Mouse (Mus musculus) T-helper 2 cell (primary cell): ENCODE results near the gene Klhl24.
"Not testable (repeated sequence)": the region's sequence is repeated elsewhere in the genome, so short reads cannot be mapped to it uniquely, and the experiment has no call there.

Experiments used
- in situ Hi-C: fragments of 300-600 bp; cut with MboI, MseI; formaldehyde crosslinking; loops from one replicate; pipeline ENCODE4 v1.15.1; 2025; ENCODE audit warnings: high pct_unique_total_duplicates

Gene Klhl24

GRCm38 (mm10) chr16:20097069-20097710 is at the start of gene Klhl24:
Klhl24 (plus strand) TSS chr16:20097542.
- in situ Hi-C loops = no loop called here

DNA sequence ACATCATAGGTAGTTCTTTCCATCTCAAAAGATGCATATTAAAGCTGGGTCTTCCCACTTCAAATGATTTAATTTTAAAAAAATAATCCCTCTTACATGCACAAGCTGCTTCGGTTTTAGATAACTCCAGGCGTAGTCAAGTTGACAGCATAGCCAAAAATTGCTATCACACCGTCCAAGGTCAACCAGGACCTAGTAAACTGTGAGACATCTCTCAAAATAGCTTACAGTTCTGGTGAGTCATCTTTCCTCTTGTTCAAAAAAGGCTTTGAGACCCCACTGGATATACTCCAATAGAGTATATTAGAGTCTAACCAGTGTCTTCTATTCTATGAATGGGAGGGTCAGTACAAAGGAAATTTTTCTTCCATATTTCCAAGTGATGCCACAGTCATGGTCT is 44.7 kb upstream of the Klhl24 start:
- in situ Hi-C loops = no loop called here

- in situ Hi-C loops = no loop called here
Measured at GRCm38 (mm10) chr16:20072770-20073169, 24.6 kb upstream of the Klhl24 start.

GRCm38 (mm10) chr16:20076675-20077074 is 20.7 kb upstream of the Klhl24 start:
- in situ Hi-C loops = no loop called here

DNA sequence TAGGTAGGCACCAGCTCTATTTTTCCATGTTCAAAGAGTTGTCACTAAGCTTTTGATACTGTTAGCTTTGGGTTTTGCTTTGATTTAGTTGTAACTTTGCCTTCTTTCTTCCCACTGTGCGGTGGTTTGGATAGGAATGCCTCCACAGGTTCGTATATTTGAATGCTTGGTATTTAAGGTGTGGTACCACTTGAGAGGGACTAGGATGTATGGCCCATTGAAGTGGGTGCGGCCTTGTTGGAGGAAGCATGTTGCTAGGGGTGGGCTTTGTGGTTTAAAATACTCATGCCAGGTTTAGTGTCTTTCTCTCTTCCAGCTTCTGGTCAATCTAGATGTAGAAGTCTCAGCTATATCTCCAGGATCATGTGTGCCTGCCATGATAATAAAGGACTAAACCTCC is 17.1 kb upstream of the Klhl24 start:
- in situ Hi-C loops = no loop called here

DNA sequence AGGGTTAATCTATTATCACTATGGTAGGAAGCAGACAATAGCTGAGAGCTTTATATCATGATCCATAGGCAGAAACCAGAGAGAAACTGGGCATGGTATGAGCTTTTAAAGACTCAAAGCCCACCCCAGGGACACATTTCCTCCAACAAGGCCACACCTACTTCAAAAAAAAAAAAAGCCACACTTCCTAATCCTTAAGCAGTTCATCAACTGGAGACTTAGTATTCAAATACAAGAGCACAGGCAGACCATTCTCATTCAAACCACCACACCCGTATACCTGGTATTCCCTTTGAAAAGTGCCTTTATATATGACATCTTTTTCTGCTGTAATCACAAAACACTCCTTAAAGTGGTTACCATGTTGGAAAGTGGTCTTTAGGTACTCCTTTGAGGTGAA is 12.7 kb upstream of the Klhl24 start:
- in situ Hi-C loops = no loop called here

DNA sequence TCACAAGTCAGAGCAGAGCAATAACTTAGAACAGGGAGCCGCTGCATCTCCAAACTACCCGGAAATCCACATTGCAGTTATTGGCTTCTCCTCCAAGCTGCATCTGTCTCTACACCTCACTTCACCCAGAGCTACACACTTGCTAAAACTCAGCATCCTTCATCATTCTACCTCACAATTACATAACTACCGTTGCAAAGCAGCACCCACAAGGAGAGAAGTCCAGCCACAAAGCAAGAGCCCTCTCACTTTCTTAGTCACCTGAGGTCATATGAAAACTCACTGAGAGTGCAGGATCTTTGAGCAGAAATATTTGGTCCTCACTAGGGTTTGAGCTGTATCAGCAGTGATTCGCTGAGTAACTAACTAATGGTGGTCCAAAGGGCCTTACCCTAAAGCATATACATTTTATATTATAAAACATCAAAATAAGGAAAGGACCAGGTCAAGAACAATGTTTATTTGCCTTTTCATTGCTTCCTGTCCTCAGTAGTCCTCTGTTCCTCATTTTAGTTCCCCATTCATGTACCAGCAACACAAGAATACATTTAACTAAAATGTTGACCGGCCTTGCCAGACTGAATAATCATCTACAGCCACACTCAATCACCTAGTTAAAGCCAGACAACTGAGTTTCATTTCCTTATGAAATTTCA is 12.0 kb upstream of the Klhl24 start:
- in situ Hi-C loops = no loop called here

- in situ Hi-C loops = no loop called here
Measured at GRCm38 (mm10) chr16:20086976-20087375, 10.4 kb upstream of the Klhl24 start.

DNA sequence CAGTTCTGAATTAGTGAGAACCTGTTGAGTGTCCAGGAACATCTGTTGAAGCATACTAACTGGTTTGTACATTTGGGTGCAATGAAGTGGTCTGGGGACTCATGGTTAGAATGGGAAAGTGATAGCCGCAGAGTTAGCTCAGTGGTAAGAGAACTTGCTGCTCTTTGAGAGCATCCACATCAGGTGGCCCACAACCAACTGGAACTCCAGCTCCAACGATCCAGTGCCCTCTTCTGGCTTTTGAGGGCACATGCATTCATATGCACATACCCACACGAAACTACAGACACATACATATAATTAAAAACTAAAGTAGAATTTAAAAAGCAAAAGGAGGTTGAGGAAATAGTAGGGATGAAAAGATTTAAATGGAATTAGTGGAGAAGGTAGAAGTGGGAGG is 7.7 kb upstream of the Klhl24 start:
- in situ Hi-C loops = no loop called here

DNA sequence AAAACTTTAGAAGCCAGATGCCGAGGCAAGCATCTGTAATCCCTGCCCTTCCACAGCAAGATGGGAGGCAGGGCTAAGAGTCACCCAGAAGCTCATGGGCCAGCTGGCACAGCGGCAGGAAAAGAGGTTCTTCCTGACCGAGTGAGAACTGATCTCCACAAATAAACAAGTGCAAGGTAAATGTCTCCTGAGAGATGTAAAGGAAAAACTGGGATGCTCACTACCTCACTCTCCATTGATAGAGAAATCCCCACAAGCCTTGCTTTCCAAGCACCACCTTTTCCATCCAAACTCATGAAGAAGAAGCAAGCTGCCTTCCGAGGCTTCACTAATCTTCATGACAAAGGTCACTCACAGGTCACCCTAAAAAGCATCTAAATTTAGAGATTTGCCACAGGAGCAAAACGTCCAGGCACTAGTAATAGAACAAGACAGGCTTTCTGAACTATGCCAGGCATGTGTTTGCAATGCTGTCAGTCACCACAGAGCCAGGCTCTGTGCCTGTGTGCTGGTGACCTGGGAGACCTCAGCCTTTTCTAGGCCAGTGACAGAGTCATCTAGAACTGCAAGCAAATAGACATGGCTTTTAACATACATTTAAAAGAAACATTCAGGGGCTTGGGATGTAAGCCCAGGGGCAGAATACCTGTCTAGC is 6.3 kb upstream of the Klhl24 start:
- in situ Hi-C loops = no loop called here

GRCm38 (mm10) chr16:20095966-20096365 is 1.4 kb upstream of the Klhl24 start:
- in situ Hi-C loops = no loop called here

GRCm38 (mm10) chr16:20097711-20098374 is 501 bp downstream of the Klhl24 start:
- in situ Hi-C loops = no loop called here

- in situ Hi-C loops = no loop called here
Measured at GRCm38 (mm10) chr16:20098375-20098727, 1.0 kb downstream of the Klhl24 start.

DNA sequence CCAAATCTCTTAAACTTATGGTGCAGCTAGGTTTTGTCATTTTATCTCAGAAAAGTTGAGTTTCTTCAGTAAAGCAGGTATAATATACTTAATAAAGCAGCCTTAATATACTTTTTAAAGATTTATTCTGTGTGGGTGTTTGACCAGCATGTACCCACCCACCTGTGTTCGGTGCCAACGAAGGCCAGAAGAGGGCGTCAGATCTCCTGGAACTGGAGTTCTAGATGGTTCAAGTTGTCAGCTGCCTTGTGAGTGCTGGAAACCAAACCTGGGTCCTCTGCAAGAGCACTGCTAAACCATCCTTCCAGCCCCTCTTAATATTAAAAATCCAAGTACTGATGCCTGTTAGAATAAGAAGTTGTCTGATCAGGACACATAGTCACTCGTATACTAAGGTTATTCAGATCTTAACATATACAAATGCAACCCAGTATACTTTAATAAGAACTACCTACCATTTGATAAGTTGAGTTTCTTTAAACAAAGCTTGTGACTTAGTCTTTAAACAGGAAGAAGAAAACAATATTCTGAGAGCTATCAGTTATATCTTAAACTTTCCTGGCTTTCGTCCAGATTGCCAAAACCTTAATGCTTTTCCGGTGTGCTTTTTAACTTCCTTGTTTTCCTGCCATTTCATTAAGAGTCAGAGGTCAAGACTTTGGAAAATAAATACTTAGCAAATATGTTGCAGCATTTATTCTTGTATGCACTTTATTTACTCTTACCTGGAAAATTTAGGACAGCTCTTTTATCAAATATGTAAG is 1.7 kb downstream of the Klhl24 start:
- in situ Hi-C loops = no loop called here

GRCm38 (mm10) chr16:20106996-20107395 is 9.7 kb downstream of the Klhl24 start:
- in situ Hi-C loops = no loop called here

GRCm38 (mm10) chr16:20108961-20109360 is 11.6 kb downstream of the Klhl24 start:
- in situ Hi-C loops = no loop called here

DNA sequence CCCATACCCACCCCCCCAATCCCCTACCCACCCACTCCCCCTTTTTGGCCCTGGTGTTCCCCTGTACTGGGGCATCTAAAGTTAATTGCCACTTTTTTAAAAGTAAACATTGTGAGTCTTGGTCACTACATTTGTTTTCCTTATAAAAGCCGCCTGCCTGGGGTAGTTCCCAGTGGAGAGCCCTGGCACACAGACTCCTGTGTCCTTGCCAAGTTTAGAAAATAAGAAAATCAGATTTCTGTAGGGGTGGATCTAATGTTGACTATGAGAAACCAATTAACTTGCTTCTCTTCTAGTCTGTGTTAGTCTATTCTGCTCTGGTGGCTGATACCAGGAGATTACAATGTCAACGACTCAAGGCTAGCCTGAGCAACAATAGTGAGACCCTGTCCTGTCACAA is 15.3 kb downstream of the Klhl24 start:
- in situ Hi-C loops = no loop called here

DNA sequence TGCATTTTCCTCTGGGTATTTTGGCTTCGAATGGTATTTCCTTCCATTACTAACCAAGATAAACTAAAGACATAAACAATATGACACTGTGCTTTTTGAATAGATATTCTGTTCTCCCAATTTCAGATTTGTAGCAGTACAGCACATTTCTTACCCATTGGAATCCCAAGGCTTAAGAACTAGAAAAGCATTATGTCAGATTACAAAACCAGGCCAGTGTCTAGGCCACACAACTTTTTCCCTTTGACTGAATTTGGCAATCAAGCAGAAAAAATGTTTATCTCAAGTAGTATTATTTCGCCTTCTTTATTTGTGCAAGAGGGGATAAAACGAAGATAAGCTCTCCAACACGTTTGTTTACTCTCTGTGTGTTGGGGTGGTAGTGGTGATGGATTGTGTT is 18.7 kb downstream of the Klhl24 start:
- in situ Hi-C loops = no loop called here

DNA sequence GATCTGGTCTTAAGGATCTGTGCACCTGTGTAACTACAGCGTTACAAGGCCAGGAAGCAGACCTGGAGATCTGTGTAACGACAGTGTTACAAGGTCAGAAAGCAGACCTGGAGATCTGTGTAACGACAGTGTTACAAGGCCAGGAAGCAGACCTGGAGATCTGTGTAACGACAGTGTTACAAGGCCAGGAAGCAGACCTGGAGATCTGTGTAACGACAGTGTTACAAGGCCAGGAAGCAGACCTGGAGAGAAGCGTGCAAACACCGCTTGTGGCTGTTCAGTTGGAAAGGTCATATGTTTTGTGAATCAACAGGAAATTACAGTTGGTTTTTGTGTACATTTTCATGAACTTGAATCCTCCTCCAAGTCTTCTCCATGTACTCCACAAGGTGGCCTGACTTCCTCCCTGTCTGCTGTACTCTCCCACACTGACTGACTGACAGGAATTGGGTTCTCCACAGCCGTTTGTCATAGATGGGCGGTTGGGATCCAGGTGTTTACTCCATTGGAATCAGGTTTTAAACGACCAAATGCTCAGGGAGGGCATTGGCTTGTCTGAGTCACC is 29.1 kb downstream of the Klhl24 start:
- in situ Hi-C loops = not testable (repeated sequence)

DNA sequence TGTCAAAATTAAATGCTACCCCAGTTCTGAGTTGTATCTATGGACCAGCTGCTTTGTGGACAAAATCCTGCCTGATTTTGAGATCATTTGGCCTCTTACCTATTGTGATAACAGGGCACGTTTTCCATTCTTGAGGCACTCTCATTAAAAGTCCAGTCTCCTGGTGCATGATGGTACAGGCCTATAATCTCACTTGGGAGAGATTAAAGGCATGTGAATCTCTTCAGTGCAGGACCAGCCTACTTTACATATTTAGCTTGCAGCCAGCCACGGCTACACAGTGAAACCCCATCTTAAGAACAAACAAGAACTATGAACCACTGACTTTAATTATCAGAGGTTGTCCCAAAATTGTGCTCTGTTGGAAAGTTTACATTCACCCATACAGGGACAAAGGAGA is 33.1 kb downstream of the Klhl24 start:
- in situ Hi-C loops = no loop called here

GRCm38 (mm10) chr16:20140772-20141531 is 43.6 kb downstream of the Klhl24 start, which contains the start of gene Yeats2:
Yeats2 (plus strand) TSS chr16:20141063.
- in situ Hi-C loops = no loop called here
